9 mouse cellular contexts compared by ENCODE assay signal in the genomic region with DNA sequence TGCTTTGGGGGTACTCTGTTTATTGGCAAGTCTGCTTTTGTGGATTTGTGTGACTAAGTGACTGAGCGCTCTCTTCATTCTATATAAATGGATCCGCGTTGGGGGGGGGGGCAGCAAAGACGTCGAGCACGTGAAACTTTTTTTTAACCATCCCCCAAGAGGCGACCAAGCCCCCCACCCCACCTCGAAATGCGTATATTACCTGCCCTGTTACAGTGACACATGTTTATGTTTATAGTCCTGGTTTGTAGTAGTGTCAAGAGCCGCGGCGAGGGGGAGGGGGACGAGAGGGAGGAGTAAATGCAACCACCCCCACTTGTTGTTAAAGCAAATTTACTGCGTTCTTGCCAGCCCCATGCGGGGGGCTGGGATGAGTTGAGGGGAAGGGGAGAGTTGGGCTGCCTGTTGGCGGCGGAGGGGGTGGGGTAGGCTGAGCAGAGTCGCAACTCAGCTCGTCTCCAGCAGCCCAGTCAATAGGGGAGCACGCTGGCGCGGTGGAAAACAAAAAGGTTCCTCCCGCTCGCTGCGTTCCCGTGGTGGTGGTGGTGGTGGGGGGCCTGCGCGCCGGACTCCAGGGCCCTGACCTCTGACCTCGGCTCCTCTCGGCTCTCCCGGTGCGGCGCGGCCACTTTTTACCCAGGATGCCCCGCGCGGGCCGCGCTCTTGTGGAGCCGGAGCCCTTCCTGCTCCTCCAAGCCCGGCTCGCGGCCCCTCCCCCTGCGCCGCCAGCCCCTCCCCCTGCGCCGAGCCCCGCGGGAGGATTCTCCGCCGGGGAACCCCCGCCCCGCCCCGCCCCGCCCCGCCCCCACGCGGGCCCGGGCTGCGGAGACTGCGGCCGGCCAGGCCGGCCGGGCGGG. TPM values are rescaled to one million over a fixed set of nuclear protein-coding genes. Genes with fewer than 3 reads are reported as not detected.
DNase-seq lines count a peak whose midpoint lies in the region; ATAC-seq lines count a peak whose summit lies in the region.
"Had no signal": no experiment of that assay in that cellular context is flagged by ENCODE, and none has a peak within 500 bp of the region (broad histone marks: within the 10 kb centered on the region; RNA-seq: fewer than 3 reads in every experiment).

No protein-coding gene starts in this region.

- peak overlapping the region; percentile 68 for H3K4me3 ChIP-seq in heart, embryonic 14.5 days (ENCODE audit: control insufficient read depth in 1 of 2, insufficient read depth in 1 of 2, low read depth in 1 of 2, low read length in 2 of 2)
- H3K4me3 ChIP-seq in liver, embryonic 15.5 days (replicated peaks), result peak overlapping the region; percentile 80
- H3K4me3 ChIP-seq in stomach, embryonic 16.5 days (replicated peaks; ENCODE audit: low read length), result peak overlapping the region; percentile 57

- peak; percentile 89 for ATAC-seq in erythroblast, adult 5-6 weeks (replicated peaks; ENCODE audit: low FRiP score, poor library complexity, severe bottlenecking)
- ATAC-seq in heart, embryonic 14.5 days (ENCODE audit: insufficient number of reproducible peaks, insufficient read depth, low FRiP score, low read depth), result peak; percentile 90
- ATAC-seq in liver, embryonic 15.5 days (ENCODE audit: insufficient read depth), result peak; percentile 35
- peak; percentile 57 for ATAC-seq in stomach, embryonic 16.5 days (ENCODE audit: insufficient read depth, low FRiP score)

- no peaks in the 10 kb centered on the region for H3K36me3 ChIP-seq in heart, embryonic 14.5 days (ENCODE audit: control insufficient read depth, insufficient read depth, low read length)
- H3K36me3 ChIP-seq in liver, embryonic 15.5 days (replicated peaks), result no peaks in the 10 kb centered on the region
- no peaks in the 10 kb centered on the region for H3K36me3 ChIP-seq in stomach, embryonic 16.5 days (ENCODE audit: control insufficient read depth, insufficient read depth, low read length)

- 2% methylated on average over 36 of the region's 66 CpGs for WGBS in heart, embryonic 14.5 days
- under 1% methylated on average over 66 of the region's 66 CpGs for WGBS in liver, embryonic 15.5 days (ENCODE audit: insufficient replicate concordance)
- WGBS in stomach, embryonic 16.5 days, result under 1% methylated on average over 49 of the region's 66 CpGs

- no peaks in the 10 kb centered on the region for H3K27me3 ChIP-seq in heart, embryonic 14.5 days (ENCODE audit: control insufficient read depth, insufficient read depth, low read length)
- H3K27me3 ChIP-seq in liver, embryonic 15.5 days, result peaks cover 29% of the 10 kb centered on the region
- no peaks in the 10 kb centered on the region for H3K27me3 ChIP-seq in stomach, embryonic 16.5 days (ENCODE audit: control insufficient read depth, insufficient read depth, low read length)

- H3K9me3 ChIP-seq in heart, embryonic 14.5 days (ENCODE audit: control insufficient read depth, low read length), result no peaks in the 10 kb centered on the region
- no peaks in the 10 kb centered on the region for H3K9me3 ChIP-seq in liver, embryonic 15.5 days (replicated peaks)
- no peaks in the 10 kb centered on the region for H3K9me3 ChIP-seq in stomach, embryonic 16.5 days (replicated peaks; ENCODE audit: control insufficient read depth, low read length)

- peak overlapping the region; percentile 82 for H3K4me2 ChIP-seq in heart, embryonic 14.5 days (ENCODE audit: low read length)
- peak overlapping the region; percentile 91 for H3K4me2 ChIP-seq in liver, embryonic 15.5 days
- peak overlapping the region; percentile 93 for H3K4me2 ChIP-seq in stomach, embryonic 16.5 days (ENCODE audit: low read depth, low read length)

- peaks cover 5 to 16% of the 10 kb centered on the region in 2 experiments; a peak in 3 of 4 replicates for H3K4me1 ChIP-seq in heart, embryonic 14.5 days (ENCODE audit: control insufficient read depth in 2 of 2, insufficient read depth in 2 of 2, low read length in 2 of 2)
- H3K4me1 ChIP-seq in liver, embryonic 15.5 days (replicated peaks), result peaks cover 26% of the 10 kb centered on the region
- peaks cover 5% of the 10 kb centered on the region for H3K4me1 ChIP-seq in stomach, embryonic 16.5 days (ENCODE audit: control insufficient read depth, insufficient read depth, low read length)

- DNase-seq in CD4-positive, CD25-positive, alpha-beta regulatory T cell, adult 2 months (ENCODE audit: low read depth, low spot score), result peak; percentile 95
- peak; percentile 95 for DNase-seq in brain, adult 2 months (ENCODE audit: low read depth, low spot score)
- DNase-seq in kidney, postnatal 36 days, result peak; percentile 95 to 98
- peak; percentile 99 for DNase-seq in neural tube, embryonic 10.5 days (ENCODE audit: extremely low spot score, low spot score)

- peak overlapping the region; percentile 94 for H3K9ac ChIP-seq in heart, embryonic 14.5 days (ENCODE audit: low read length)
- H3K9ac ChIP-seq in liver, embryonic 15.5 days, result peak overlapping the region; percentile 87
- H3K9ac ChIP-seq in stomach, embryonic 16.5 days (ENCODE audit: low read length), result peak overlapping the region; percentile 91

- peak overlapping the region; percentile 99 to 100 for H3K27ac ChIP-seq in heart, embryonic 14.5 days (replicated peaks in 1 of 2; ENCODE audit: control insufficient read depth in 1 of 2, insufficient read depth in 1 of 2, low read depth in 2 of 2, low read length in 2 of 2)
- H3K27ac ChIP-seq in liver, embryonic 15.5 days (replicated peaks), result peak overlapping the region; percentile 98
- H3K27ac ChIP-seq in stomach, embryonic 16.5 days (ENCODE audit: low read length), result peak overlapping the region; percentile 100

RNA-seq across cellular contexts. Expression of a gene that starts 1.1 kb away (rescaled TPM):
- 20.8 and 27.4 TPM in 2 replicates for total RNA-seq in erythroblast, adult 5-6 weeks (2015; ENCODE audit: low replicate concordance)
- total RNA-seq in erythroblast, adult 5-6 weeks (2017; ENCODE audit: low replicate concordance), result 18.1 and 18.3 TPM in 2 replicates
- 24.4 and 27.1 TPM in 2 replicates for polyA plus RNA-seq in heart, embryonic 14.5 days (2014; fragmentation: Nextera tagmentation; extraction: Ambion mirVana)
- polyA plus RNA-seq in liver, embryonic 15.5 days (2015; fragmentation: Nextera tagmentation; extraction: Ambion mirVana), result 26.2 and 27.9 TPM in 2 replicates
- polyA plus RNA-seq in stomach, embryonic 16.5 days (2015; fragmentation: Nextera tagmentation; extraction: Ambion mirVana), result 39.1 and 50.0 TPM in 2 replicates

RNA-seq across cellular contexts. Expression of a gene that starts 7.3 kb away (rescaled TPM):
- total RNA-seq in erythroblast, adult 5-6 weeks (2015; ENCODE audit: low replicate concordance), result not detected in 2 replicates
- total RNA-seq in erythroblast, adult 5-6 weeks (2017; ENCODE audit: low replicate concordance), result 0.42 and 0.51 TPM in 2 replicates
- 4.7 and 6.4 TPM in 2 replicates for polyA plus RNA-seq in heart, embryonic 14.5 days (2014; fragmentation: Nextera tagmentation; extraction: Ambion mirVana)
- polyA plus RNA-seq in liver, embryonic 15.5 days (2015; fragmentation: Nextera tagmentation; extraction: Ambion mirVana), result 0.37 and 0.47 TPM in 2 replicates
- polyA plus RNA-seq in stomach, embryonic 16.5 days (2015; fragmentation: Nextera tagmentation; extraction: Ambion mirVana), result 3.6 TPM in 2 replicates

RNA-seq across cellular contexts. Expression of a gene that starts 18.6 kb away (rescaled TPM):
- total RNA-seq in erythroblast, adult 5-6 weeks (2015; ENCODE audit: low replicate concordance), result not detected in 2 replicates
- not detected in 2 replicates for total RNA-seq in erythroblast, adult 5-6 weeks (2017; ENCODE audit: low replicate concordance)
- polyA plus RNA-seq in heart, embryonic 14.5 days (2014; fragmentation: Nextera tagmentation; extraction: Ambion mirVana), result 5.8 and 8.9 TPM in 2 replicates
- polyA plus RNA-seq in liver, embryonic 15.5 days (2015; fragmentation: Nextera tagmentation; extraction: Ambion mirVana), result 1.3 and 1.4 TPM in 2 replicates
- 10.5 and 11.1 TPM in 2 replicates for polyA plus RNA-seq in stomach, embryonic 16.5 days (2015; fragmentation: Nextera tagmentation; extraction: Ambion mirVana)

RNA-seq across cellular contexts. Expression of a gene that starts 59.4 kb away (rescaled TPM):
- total RNA-seq in erythroblast, adult 5-6 weeks (2015; ENCODE audit: low replicate concordance), result not detected in 2 replicates
- not detected in 2 replicates for total RNA-seq in erythroblast, adult 5-6 weeks (2017; ENCODE audit: low replicate concordance)
- polyA plus RNA-seq in heart, embryonic 14.5 days (2014; fragmentation: Nextera tagmentation; extraction: Ambion mirVana), result not detected in 2 replicates
- polyA plus RNA-seq in liver, embryonic 15.5 days (2015; fragmentation: Nextera tagmentation; extraction: Ambion mirVana), result not detected in 2 replicates
- polyA plus RNA-seq in stomach, embryonic 16.5 days (2015; fragmentation: Nextera tagmentation; extraction: Ambion mirVana), result not detected in 2 replicates
- polyA plus RNA-seq: frontal cortex, adult 2 months had no signal

Comparison
In these comparisons a context has a peak if more than half of its experiments do, and no peak if none do; other contexts are left out.
1. Peak in every context shown above with its lines: DNase-seq, ATAC-seq, H3K4me3 ChIP-seq and H3K27ac ChIP-seq.
2. ATAC-seq: peak in every context shown above with its lines; median percentile 90 in heart, embryonic 14.5 days; 89 in erythroblast, adult 5-6 weeks; 57 in stomach, embryonic 16.5 days; 35 in liver, embryonic 15.5 days.